8 mouse cellular contexts compared by ENCODE assay signal in the genomic region with DNA sequence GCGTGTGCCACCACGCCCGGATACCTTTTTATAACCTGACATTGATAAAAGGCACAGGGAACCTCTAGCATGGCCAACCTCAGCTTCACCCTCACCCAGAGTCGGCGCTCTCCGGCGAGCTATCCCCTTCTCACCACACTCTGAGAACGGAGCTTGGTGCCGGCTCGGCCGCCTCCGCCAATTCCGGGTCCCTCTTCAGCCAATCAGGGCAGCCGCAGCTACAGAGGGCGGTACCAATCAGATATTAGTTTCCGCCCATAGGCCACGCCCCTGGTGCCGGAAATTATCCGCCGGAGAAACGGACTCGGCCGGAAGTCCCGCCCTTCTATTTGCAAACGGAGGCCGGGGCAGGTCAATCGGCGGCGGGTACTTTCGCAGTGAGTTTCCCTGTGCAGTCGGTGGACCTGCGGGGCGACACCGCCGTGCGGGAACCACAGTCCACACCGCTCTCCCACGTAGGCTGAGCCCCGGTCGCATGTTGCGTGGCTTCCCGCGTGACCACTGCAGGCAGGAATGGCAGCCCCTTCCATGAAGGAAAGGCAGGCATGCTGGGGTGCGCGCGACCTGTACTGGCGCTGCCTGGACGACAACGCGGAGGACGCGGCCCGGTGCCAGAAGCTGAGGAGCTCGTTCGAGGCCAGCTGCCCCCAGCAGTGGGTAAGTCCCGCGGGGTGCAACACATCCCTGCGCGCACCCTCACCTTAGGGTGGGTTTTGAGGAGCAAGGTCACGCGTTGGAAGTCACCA. TPM values are rescaled to one million over a fixed set of nuclear protein-coding genes. Genes with fewer than 3 reads are reported as not detected.
DNase-seq lines count a peak whose midpoint lies in the region; ATAC-seq lines count a peak whose summit lies in the region.

Gene Coa6 (plus strand): TSS at position 342 of the 746 bp plus-strand sequence.

- DNase-seq in c-Kit-negative CD71-positive TER-119-positive erythroid progenitor cells, embryonic 14.5 days (ENCODE audit: low read depth, low spot score): peak; percentile 97
- DNase-seq in fibroblast of lung, adult 2 months (ENCODE audit: low read depth): peak; percentile 95
- DNase-seq in kidney, postnatal 14 days: peak; percentile 99
- peak; percentile 97 for DNase-seq in liver, embryonic 13.5 days
- DNase-seq in neural tube, embryonic 10.5 days (ENCODE audit: extremely low spot score, low spot score): peak; percentile 99

- no peaks in the 10 kb centered on the region for H3K27me3 ChIP-seq in heart, embryonic 14.5 days (ENCODE audit: control insufficient read depth, insufficient read depth, low read length)
- no peaks in the 10 kb centered on the region for H3K27me3 ChIP-seq in liver, embryonic 13.5 days
- H3K27me3 ChIP-seq in stomach, embryonic 16.5 days (ENCODE audit: control insufficient read depth, insufficient read depth, low read length): no peaks in the 10 kb centered on the region

- peak within 1 kb of the TSS; percentile 79 to 97 for H3K4me3 ChIP-seq in heart, embryonic 14.5 days (ENCODE audit: control insufficient read depth in 1 of 2, insufficient read depth in 1 of 2, low read depth in 1 of 2, low read length in 2 of 2)
- peak within 1 kb of the TSS; percentile 86 for H3K4me3 ChIP-seq in liver, embryonic 13.5 days (replicated peaks)
- H3K4me3 ChIP-seq in stomach, embryonic 16.5 days (replicated peaks; ENCODE audit: low read length): peak within 1 kb of the TSS; percentile 80

- peak within 1 kb of the TSS; percentile 88 for H3K4me2 ChIP-seq in heart, embryonic 14.5 days (ENCODE audit: low read length)
- H3K4me2 ChIP-seq in liver, embryonic 13.5 days: peak within 1 kb of the TSS; percentile 94
- peak within 1 kb of the TSS; percentile 66 for H3K4me2 ChIP-seq in stomach, embryonic 16.5 days (ENCODE audit: low read depth, low read length)

- H3K9ac ChIP-seq in heart, embryonic 14.5 days (ENCODE audit: low read length): peak within 1 kb of the TSS; percentile 91
- H3K9ac ChIP-seq in liver, embryonic 13.5 days: peak within 1 kb of the TSS; percentile 90
- peak within 1 kb of the TSS; percentile 83 for H3K9ac ChIP-seq in stomach, embryonic 16.5 days (ENCODE audit: low read length)

- peaks cover 22% of the 10 kb centered on the region for H3K36me3 ChIP-seq in heart, embryonic 14.5 days (ENCODE audit: control insufficient read depth, insufficient read depth, low read length)
- peaks cover 23% of the 10 kb centered on the region for H3K36me3 ChIP-seq in liver, embryonic 13.5 days
- H3K36me3 ChIP-seq in stomach, embryonic 16.5 days (ENCODE audit: control insufficient read depth, insufficient read depth, low read length): peaks cover 3% of the 10 kb centered on the region

- under 1% methylated on average over 61 of the region's 61 CpGs for WGBS in heart, embryonic 14.5 days
- under 1% methylated on average over 61 of the region's 61 CpGs for WGBS in liver, embryonic 13.5 days (ENCODE audit: insufficient replicate concordance)
- under 1% methylated on average over 61 of the region's 61 CpGs for WGBS in stomach, embryonic 16.5 days

- H3K27ac ChIP-seq in heart, embryonic 14.5 days (replicated peaks in 1 of 2; ENCODE audit: control insufficient read depth in 1 of 2, insufficient read depth in 1 of 2, low read depth in 2 of 2, low read length in 2 of 2): peak within 1 kb of the TSS; percentile 61 to 84
- peak within 1 kb of the TSS; percentile 80 for H3K27ac ChIP-seq in liver, embryonic 13.5 days
- peak within 1 kb of the TSS; percentile 78 for H3K27ac ChIP-seq in stomach, embryonic 16.5 days (ENCODE audit: low read length)

- no peaks in the 10 kb centered on the region for H3K9me3 ChIP-seq in heart, embryonic 14.5 days (ENCODE audit: control insufficient read depth, low read length)
- no peaks in the 10 kb centered on the region for H3K9me3 ChIP-seq in liver, embryonic 13.5 days (replicated peaks)
- H3K9me3 ChIP-seq in stomach, embryonic 16.5 days (replicated peaks; ENCODE audit: control insufficient read depth, low read length): no peaks in the 10 kb centered on the region

- peak; percentile 98 for ATAC-seq in CD4-positive, CD25-positive, alpha-beta regulatory T cell, adult 4 months
- peak; percentile 97 for ATAC-seq in heart, embryonic 14.5 days (ENCODE audit: insufficient number of reproducible peaks, insufficient read depth, low FRiP score, low read depth)
- peak; percentile 98 for ATAC-seq in liver, embryonic 13.5 days (ENCODE audit: low read depth)
- ATAC-seq in stomach, embryonic 16.5 days (ENCODE audit: insufficient read depth, low FRiP score): peak; percentile 98

- peaks cover 5 to 14% of the 10 kb centered on the region in 2 experiments for H3K4me1 ChIP-seq in heart, embryonic 14.5 days (ENCODE audit: control insufficient read depth in 2 of 2, insufficient read depth in 2 of 2, low read length in 2 of 2)
- H3K4me1 ChIP-seq in liver, embryonic 13.5 days (replicated peaks): peaks cover 29% of the 10 kb centered on the region
- peaks cover 7% of the 10 kb centered on the region for H3K4me1 ChIP-seq in stomach, embryonic 16.5 days (ENCODE audit: control insufficient read depth, insufficient read depth, low read length)

RNA-seq across cellular contexts. Expression of gene Coa6, which starts in this region (rescaled TPM):
- polyA plus RNA-seq in CD4-positive, CD25-positive, alpha-beta regulatory T cell, adult 4 months (2017; shearing (Covaris generic)): 10 to 100 TPM; 49.3 to 50.9 TPM
- polyA plus RNA-seq in heart, embryonic 14.5 days (2014; fragmentation: Nextera tagmentation; extraction: Ambion mirVana): 56.8 and 61.8 TPM in 2 replicates
- polyA plus RNA-seq in liver, embryonic 13.5 days (2015; fragmentation: Nextera tagmentation; extraction: Ambion mirVana): 39.8 and 46.5 TPM in 2 replicates
- polyA plus RNA-seq in stomach, embryonic 16.5 days (2015; fragmentation: Nextera tagmentation; extraction: Ambion mirVana): 49.0 and 56.7 TPM in 2 replicates

Comparison
In these comparisons a context has a peak if more than half of its experiments do, and no peak if none do; other contexts are left out.
1. Peak in every context shown above with its lines: DNase-seq, ATAC-seq, H3K4me3 ChIP-seq and H3K27ac ChIP-seq.